Mouse (Mus musculus): ENCODE measurements around the gene Cdc14a.

DNA sequence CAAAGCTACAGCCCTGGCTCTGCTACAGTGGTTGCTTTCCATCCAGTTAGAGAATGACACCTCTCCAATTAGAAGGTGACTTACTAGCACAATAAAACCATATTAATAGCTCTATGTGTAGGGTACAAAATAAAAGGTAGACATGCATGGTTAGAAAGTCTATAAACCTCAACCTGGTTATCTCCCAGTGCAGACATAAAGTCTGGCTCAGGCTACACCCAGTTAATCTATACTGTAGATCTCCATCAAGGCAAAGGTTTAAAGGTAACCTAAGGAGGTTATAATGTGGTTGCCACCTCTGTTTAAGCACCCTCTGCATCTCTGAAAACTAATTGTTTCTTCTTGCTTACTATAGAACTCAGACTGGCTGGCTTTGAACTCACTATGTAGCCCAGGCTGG, 36.9 kb downstream of the Cdc14a start:
- TF ChIP-seq CTCF (IDR thresholded peaks at IDR 0.05; ENCODE audit: borderline replicate concordance, control insufficient read depth, extremely low read depth, insufficient read depth, low read length, poor library complexity) = no peak
- no peak for TF ChIP-seq POLR2A (IDR thresholded peaks at IDR 0.05; ENCODE audit: control insufficient read depth, extremely low read depth, insufficient read depth, low read length, poor library complexity)

All from thymus, adult 2 months (tissue).